Mouse (Mus musculus) urinary bladder, postnatal 10 days (tissue): ENCODE measurements around the gene Olfr513.

Experiments used
- DNase-seq: peaks from one replicate; pipeline ENCODE4 v3.0.0; 2022; ENCODE audit warnings: low spot score

Olfr513 gene

GRCm38 (mm10) chr7:108750673-108751072 is at the start of gene Olfr513:
TSS of gene Olfr513 (plus strand) at chr7:108750973.
- no peak for DNase-seq

DNA sequence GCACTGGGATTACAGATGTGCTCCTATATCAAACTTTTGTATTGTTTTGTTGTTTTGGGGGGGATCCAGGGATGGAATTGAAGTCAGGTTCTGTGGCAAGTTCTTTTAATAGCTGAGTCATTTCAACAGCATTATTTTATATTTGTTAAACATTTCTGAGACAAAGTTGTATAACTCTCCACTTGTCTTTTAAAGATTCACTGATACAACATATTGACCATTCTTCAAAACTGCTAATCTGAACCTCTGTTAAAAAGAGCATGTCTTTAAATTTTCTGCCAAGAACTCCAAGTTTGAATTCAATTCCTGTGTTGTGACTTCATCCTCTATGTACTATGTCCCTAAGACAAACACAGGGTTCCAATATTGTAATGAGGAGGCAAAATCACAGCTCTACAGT is 37.8 kb upstream of the Olfr513 start, which contains the start of gene Olfr512:
Gene Olfr512, plus strand, starts transcription at position 301 of the 400 bp plus-strand sequence.
- no peak for DNase-seq

DNA sequence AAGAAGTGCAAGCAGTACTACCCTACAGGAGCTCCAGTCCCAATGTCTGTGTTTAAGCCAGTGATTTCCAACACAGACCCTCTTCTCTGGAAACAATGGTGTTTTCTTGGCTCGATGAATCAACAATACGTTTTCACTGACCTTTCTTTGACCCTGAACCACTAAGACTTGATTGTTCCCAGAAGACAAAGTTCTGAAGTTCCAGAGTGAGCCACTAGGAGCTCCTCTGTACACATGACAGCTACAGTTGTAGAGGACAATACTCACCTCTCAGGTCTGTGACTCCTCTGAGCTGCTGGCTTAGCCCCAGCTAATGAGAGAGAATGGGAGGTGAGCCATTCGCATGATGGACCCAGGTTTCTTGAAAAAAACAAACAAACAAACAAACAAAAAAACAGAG is 9.6 kb downstream of the Olfr513 start:
- DNase-seq: no peak

GRCm38 (mm10) chr7:108797205-108797933 is 46.6 kb downstream of the Olfr513 start:
- no peak for DNase-seq
